Mouse (Mus musculus) MEL (cell line): ENCODE measurements around the gene Galnt10. TPM values are rescaled to one million over a fixed set of nuclear protein-coding genes. Genes with fewer than 3 reads are reported as not detected.

Experiments
- DNase-seq: peaks from one replicate; pipeline ENCODE4 v3.0.0; 2011; ENCODE audit warnings: low read depth, low spot score
- H3K27ac ChIP-seq: 2 replicates; pipeline ENCODE4 v1.5.1; 2012; ENCODE audit warnings: low read depth, mild to moderate bottlenecking, control low read depth, low read length, moderate library complexity; ENCODE audit not compliant: control insufficient read depth
- H3K27me3 ChIP-seq, 2 experiments: fragments of 150-350 bp in 1 of 2; sonication (generic) in 1 of 2; 2 replicates each; pipeline ENCODE4 v1.6.1; 2012; ENCODE audit warnings: low read length in 2 of 2, mild to moderate bottlenecking in 2 of 2, improper control_type of control experiment in 1 of 2, moderate library complexity in 1 of 2; ENCODE audit not compliant: insufficient read depth in 2 of 2, control insufficient read depth in 1 of 2
- H3K36me3 ChIP-seq, 2 experiments: 2 replicates each; pipeline ENCODE4 v1.6.1; 2012 to 2014; ENCODE audit warnings: low read length in 2 of 2, improper control_type of control experiment in 1 of 2, inconsistent platforms in 1 of 2, mild to moderate bottlenecking in 1 of 2; ENCODE audit not compliant: insufficient read depth in 2 of 2, control insufficient read depth in 1 of 2
- H3K4me1 ChIP-seq, 2 experiments: fragments of 150-350 bp in 1 of 2; sonication (generic) in 1 of 2; 2 replicates each; pipeline ENCODE4 v1.6.1; 2012; ENCODE audit warnings: low read length in 2 of 2, improper control_type of control experiment in 1 of 2, mild to moderate bottlenecking in 1 of 2; ENCODE audit not compliant: insufficient read depth in 2 of 2, control insufficient read depth in 1 of 2
- H3K4me3 ChIP-seq, 2 experiments: fragments of 150-350 bp in 1 of 2; sonication (generic) in 1 of 2; 2 replicates each; pipeline ENCODE4 v1.5.1; 2012; ENCODE audit warnings: low read depth in 2 of 2, low read length in 2 of 2, mild to moderate bottlenecking in 2 of 2, moderate library complexity in 2 of 2, control low read depth in 1 of 2, improper control_type of control experiment in 1 of 2; ENCODE audit not compliant: control insufficient read depth in 1 of 2, insufficient read depth in 1 of 2
- H3K79me2 ChIP-seq: 2 replicates; pipeline ENCODE4 v1.6.1; 2012; ENCODE audit warnings: mild to moderate bottlenecking, low read length, moderate library complexity; ENCODE audit not compliant: control insufficient read depth, poor library complexity, insufficient read depth
- H3K9ac ChIP-seq: 2 replicates; pipeline ENCODE4 v1.6.1; 2012; ENCODE audit warnings: low read depth, mild to moderate bottlenecking, control low read depth, low read length, moderate library complexity; ENCODE audit not compliant: control insufficient read depth, poor library complexity, severe bottlenecking
- H3K9me3 ChIP-seq: fragments of 150-350 bp; sonication (generic); replicated peaks from 2 replicates; pipeline ENCODE4 v1.6.1; 2012; ENCODE audit warnings: mild to moderate bottlenecking, low read length, improper control_type of control experiment, moderate library complexity; ENCODE audit not compliant: insufficient read depth
- BHLHE40 ChIP-seq: IDR thresholded peaks from 2 replicates; pipeline ENCODE4 v1.6.1; 2012; ENCODE audit warnings: low read depth, mild to moderate bottlenecking, inconsistent platforms, low read length, improper control_type of control experiment, borderline replicate concordance
- CHD1 ChIP-seq: IDR thresholded peaks from 2 replicates; pipeline ENCODE4 v1.6.1; 2012; ENCODE audit warnings: low read depth, mild to moderate bottlenecking, inconsistent platforms, low read length, improper control_type of control experiment
- EP300 ChIP-seq, 2 experiments: IDR thresholded peaks; 2 replicates each; pipeline ENCODE4 v1.6.1; 2011; ENCODE audit warnings: improper control_type of control experiment in 2 of 2, low read length in 2 of 2, low read depth in 1 of 2, mild to moderate bottlenecking in 1 of 2
- GABPA ChIP-seq: IDR thresholded peaks from 2 replicates; pipeline ENCODE4 v1.6.1; 2012; ENCODE audit warnings: low read depth, mild to moderate bottlenecking, inconsistent platforms, low read length, improper control_type of control experiment, moderate library complexity
- KAT2A ChIP-seq: conservative IDR thresholded peaks from 2 replicates; pipeline ENCODE4 v1.6.1; 2012; ENCODE audit warnings: low read depth, low read length, improper control_type of control experiment, inconsistent platforms
- MAFK ChIP-seq: IDR thresholded peaks from 2 replicates; pipeline ENCODE4 v1.6.1; 2011; ENCODE audit warnings: low read depth, mild to moderate bottlenecking, low read length, improper control_type of control experiment, borderline replicate concordance
- MAX ChIP-seq: IDR thresholded peaks from 2 replicates; pipeline ENCODE4 v1.6.1; 2011; ENCODE audit warnings: low read length, improper control_type of control experiment
- MAZ ChIP-seq: IDR thresholded peaks from 2 replicates; pipeline ENCODE4 v1.6.1; 2012; ENCODE audit warnings: low read depth, mild to moderate bottlenecking, inconsistent platforms, low read length, improper control_type of control experiment
- MXI1 ChIP-seq: IDR thresholded peaks from 2 replicates; pipeline ENCODE4 v1.6.1; 2011; ENCODE audit warnings: mild to moderate bottlenecking, low read depth, low read length, improper control_type of control experiment
- MYB ChIP-seq: IDR thresholded peaks from 2 replicates; pipeline ENCODE4 v1.6.1; 2011; ENCODE audit warnings: mild to moderate bottlenecking, low read depth, low read length, improper control_type of control experiment
- MYC ChIP-seq: IDR thresholded peaks from 2 replicates; pipeline ENCODE4 v1.6.1; 2011; ENCODE audit warnings: low read depth, mild to moderate bottlenecking, low read length, improper control_type of control experiment, moderate library complexity
- NELFE ChIP-seq: IDR thresholded peaks from 2 replicates; pipeline ENCODE4 v1.6.1; 2011; ENCODE audit warnings: low read depth, low read length, improper control_type of control experiment
- POLR2A ChIP-seq, 2 experiments: IDR thresholded peaks; 2 replicates each; pipeline ENCODE4 v1.6.1; 2011 to 2012; ENCODE audit warnings: low read length in 2 of 2, mild to moderate bottlenecking in 2 of 2, control low read depth in 1 of 2, improper control_type of control experiment in 1 of 2, low read depth in 1 of 2, moderate library complexity in 1 of 2; ENCODE audit not compliant: control insufficient read depth in 1 of 2, insufficient read depth in 1 of 2, poor library complexity in 1 of 2
- POLR2AphosphoS2 ChIP-seq: IDR thresholded peaks from 2 replicates; pipeline ENCODE4 v1.6.1; 2011; ENCODE audit warnings: low read length, improper control_type of control experiment
- POLR2AphosphoS5 ChIP-seq: IDR thresholded peaks from 2 replicates; pipeline ENCODE4 v1.6.1; 2012; ENCODE audit warnings: low read depth, borderline replicate concordance, mild to moderate bottlenecking, inconsistent platforms, low read length, moderate library complexity, mixed read lengths
- RAD21 ChIP-seq: IDR thresholded peaks from 2 replicates; pipeline ENCODE4 v1.6.1; 2011; ENCODE audit warnings: mild to moderate bottlenecking, low read depth, low read length, improper control_type of control experiment
- RCOR1 ChIP-seq: IDR thresholded peaks from 2 replicates; pipeline ENCODE4 v1.6.1; 2012; ENCODE audit warnings: low read depth, mild to moderate bottlenecking, inconsistent platforms, low read length, improper control_type of control experiment
- TAL1 ChIP-seq: IDR thresholded peaks from 2 replicates; pipeline ENCODE4 v1.6.1; 2012; ENCODE audit warnings: mild to moderate bottlenecking, inconsistent platforms, low read length, moderate library complexity, mixed read lengths
- TBP ChIP-seq: IDR thresholded peaks from 2 replicates; pipeline ENCODE4 v1.8.0; 2011; ENCODE audit warnings: low read depth, low read length, improper control_type of control experiment
- USF1 ChIP-seq: IDR thresholded peaks from 2 replicates; pipeline ENCODE4 v1.6.1; 2014; ENCODE audit warnings: low read depth, mild to moderate bottlenecking, inconsistent platforms, low read length, improper control_type of control experiment, moderate library complexity
- USF2 ChIP-seq, 2 experiments: IDR thresholded peaks; 2 replicates each; pipeline ENCODE4 v1.6.1; 2011 to 2012; ENCODE audit warnings: improper control_type of control experiment in 2 of 2, low read length in 2 of 2, borderline replicate concordance in 1 of 2, inconsistent platforms in 1 of 2, low read depth in 1 of 2, mild to moderate bottlenecking in 1 of 2; ENCODE audit not compliant: insufficient read depth in 1 of 2
- ZC3H11A ChIP-seq: IDR thresholded peaks from 2 replicates; pipeline ENCODE4 v1.6.1; 2012; ENCODE audit warnings: low read depth, mild to moderate bottlenecking, inconsistent platforms, low read length, improper control_type of control experiment
- ZMIZ1 ChIP-seq: IDR thresholded peaks from 2 replicates; pipeline ENCODE4 v1.6.1; 2012; ENCODE audit warnings: low read depth, mild to moderate bottlenecking, inconsistent platforms, low read length, improper control_type of control experiment, moderate library complexity
- polyA plus RNA-seq, 2 experiments: library from polyadenylated mRNA; stranded (reverse) in 1 of 2; unstranded in 1 of 2; fragments of >175 nt in 1 of 2; fragments of >200 nt in 1 of 2; gene quantifications; 2 replicates each; pipeline versions ENCODE4 v1.2.1 to v1.2.4; 2012; ENCODE audit warnings: low replicate concordance in 2 of 2, low read depth in 1 of 2; ENCODE audit not compliant: insufficient read length in 2 of 2, insufficient read depth in 1 of 2, missing spikeins in 1 of 2
- total RNA-seq: library from RNA; depleted of rRNA; stranded (reverse); fragments of 300-350 nt; gene quantifications from 2 replicates; pipeline ENCODE4 v1.2.3, GENCODE M21; 2012

Galnt10 gene
- total and polyA plus RNA-seq, 3 experiments, result 26.7 to 27.4 TPM; not detected in 1

DNA sequence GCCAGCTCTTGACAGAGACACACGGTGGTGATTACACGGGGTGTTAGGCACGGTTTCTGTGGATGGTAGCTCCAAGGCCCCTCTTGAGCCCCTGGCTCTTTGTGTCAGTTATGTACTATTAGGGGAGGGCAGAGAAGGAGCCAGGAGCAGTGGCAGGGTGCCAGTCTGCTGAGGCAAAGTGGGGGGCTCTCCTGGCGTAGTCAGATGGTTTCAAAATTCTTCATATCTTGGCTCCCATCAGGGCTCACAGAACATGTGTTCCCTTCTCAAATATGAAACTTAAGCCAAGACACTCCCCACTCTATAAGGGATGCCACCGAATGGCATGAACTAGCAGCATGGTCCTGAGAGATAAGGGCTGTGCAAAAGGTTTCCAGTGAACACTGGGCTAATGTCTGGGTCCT, 20.8 kb upstream of the Galnt10 start (continued):
- TF ChIP-seq ZC3H11A (no peak; the same call in 1 of the 2 replicates), TAL1 (peak; percentile 85), RCOR1 (peak; percentile 60), KAT2A (no peak), RAD21 (no peak), USF1 (no peak), MAZ (no peak), ZMIZ1 (no peak), POLR2AphosphoS2 (no peak), GABPA (no peak), NELFE (no peak), MYC (peak; percentile 81), BHLHE40 (no peak), TBP (peak; percentile 41; the same call in 1 of the 2 replicates), USF2 (IDR thresholded peaks at IDR 0.05; ENCODE audit: borderline replicate concordance in 1 of 2, insufficient read depth in 1 of 2, low read depth in 1 of 2, low read length in 2 of 2) (no peak), MXI1 (peak; percentile 70; the same call in 1 of the 2 replicates), MAFK (no peak), POLR2A (IDR thresholded peaks at IDR 0.05; ENCODE audit: control insufficient read depth in 1 of 2, insufficient read depth in 1 of 2, low read depth in 1 of 2, low read length in 2 of 2, poor library complexity in 1 of 2) (no peak)

DNA sequence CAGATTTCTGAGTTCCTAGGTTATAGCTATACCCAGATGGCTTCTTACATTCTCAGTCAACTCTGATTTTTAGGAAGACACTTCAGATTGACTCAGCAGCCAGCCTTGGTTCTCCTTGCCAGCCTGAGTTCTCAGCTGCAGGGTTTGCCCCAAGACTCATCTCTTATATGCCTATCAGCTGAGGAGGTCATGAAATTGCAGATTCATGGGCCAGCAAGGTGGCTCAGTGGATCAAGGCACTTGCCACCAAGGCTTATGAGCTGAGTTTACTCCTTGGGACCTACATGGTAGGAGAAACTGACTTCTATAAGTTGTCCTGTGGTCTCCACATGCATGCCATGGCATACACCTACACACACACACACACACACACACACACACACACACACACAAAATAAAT, 19.8 kb upstream of the Galnt10 start:
- no peaks in the 10 kb centered on the region for H3K9me3 ChIP-seq
- H3K9ac ChIP-seq, result no peak overlapping the region
- peaks cover 0 to 17% of the 10 kb centered on the region in 2 experiments; a peak in 2 of 4 replicates for H3K36me3 ChIP-seq
- no peak for TF ChIP-seq POLR2AphosphoS5
- TF ChIP-seq MAX, result no peak
- no peak for TF ChIP-seq CHD1
- no peak for TF ChIP-seq MYB
- no peak for TF ChIP-seq EP300 (IDR thresholded peaks at IDR 0.05; ENCODE audit: low read depth in 1 of 2, low read length in 2 of 2)
- TF ChIP-seq MAZ, result no peak
- H3K79me2 ChIP-seq, result no peaks in the 10 kb centered on the region
- peaks cover 16 to 42% of the 10 kb centered on the region in 2 experiments for H3K4me1 ChIP-seq
- DNase-seq, result no peak
- H3K27me3 ChIP-seq, result no peaks in the 10 kb centered on the region
- no peak overlapping the region for H3K27ac ChIP-seq
- no peak overlapping the region for H3K4me3 ChIP-seq
